Mouse (Mus musculus): ENCODE data around the gene Rpp30. TPM values are rescaled to one million over a fixed set of nuclear protein-coding genes. Genes with fewer than 3 reads are reported as not detected.

Rpp30 gene
- total RNA-seq (2021) = 10 to 100 TPM; 13.7 to 13.9 TPM
- long read RNA-seq, experiment 1, transcript Rpp30-201 (11 exons, 1,145 nt) = major isoform, 6 of 9 reads
- long read RNA-seq, experiment 1, partial matches to known transcripts = 0 of 9 reads
- long read RNA-seq, experiment 1, other reads (novel, unspliced or antisense) = 3 of 9 reads
- long read RNA-seq, experiment 2, transcript Rpp30-201 (11 exons, 1,145 nt) = major isoform, 29 of 34 reads
- long read RNA-seq, experiment 2, partial matches to known transcripts = 2 of 34 reads
- long read RNA-seq, experiment 2, other reads (novel, unspliced or antisense) = 3 of 34 reads

DNA sequence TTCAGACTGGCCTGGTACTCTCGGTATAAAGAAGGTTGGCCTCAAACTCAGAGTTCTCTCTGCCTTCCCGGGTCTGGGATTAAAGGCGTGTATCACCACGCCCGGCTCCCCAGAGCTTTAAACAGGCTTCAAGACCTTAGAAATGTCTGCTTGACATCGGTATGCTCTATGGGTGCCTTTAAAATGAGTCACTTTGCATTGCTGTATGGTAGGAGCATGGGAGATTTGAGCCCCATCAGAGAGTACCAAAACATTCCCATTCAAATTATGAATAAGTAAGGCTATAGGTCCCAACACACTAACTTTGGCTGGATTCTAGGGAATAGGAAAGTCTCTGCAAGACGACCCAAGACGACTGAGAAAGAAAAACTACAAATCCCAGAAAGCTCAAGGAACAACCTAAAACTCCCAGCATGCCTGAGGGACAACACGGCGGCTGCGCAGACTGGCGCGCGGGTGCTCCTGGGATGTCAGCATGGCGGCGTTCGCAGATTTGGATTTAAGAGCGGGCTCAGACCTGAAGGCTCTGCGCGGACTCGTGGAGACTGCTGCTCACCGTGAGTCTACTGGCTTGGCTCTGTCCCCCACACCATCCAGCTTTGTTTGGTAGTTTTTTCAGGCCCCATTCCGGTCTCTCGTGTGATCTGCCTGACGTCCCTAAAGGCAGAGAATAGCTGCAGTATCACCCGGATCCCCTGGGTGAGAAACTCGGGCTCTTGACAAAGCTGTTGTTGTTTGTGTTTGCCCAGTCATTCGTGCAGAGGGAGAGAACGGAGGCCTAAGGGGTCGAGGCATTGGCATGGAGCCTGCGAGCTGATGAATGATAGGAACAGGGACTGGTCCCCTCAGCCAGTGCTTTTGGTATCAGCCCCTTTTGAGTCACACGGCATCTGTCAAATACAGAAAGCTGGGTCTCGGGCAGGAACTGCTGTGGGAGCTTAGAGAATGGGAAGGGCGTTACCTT lies at the start of gene Rpp30:
Rpp30 (plus strand) TSS at position 455 of the 964 bp plus-strand sequence.
- DNase-seq (ENCODE audit: low spot score in 2 of 2) = peak; percentile 72 to 77

GRCm38 (mm10) chr19:36046046-36046445 lies 37.5 kb upstream of the Rpp30 start:
- no peak for DNase-seq (ENCODE audit: low spot score in 2 of 2)

DNA sequence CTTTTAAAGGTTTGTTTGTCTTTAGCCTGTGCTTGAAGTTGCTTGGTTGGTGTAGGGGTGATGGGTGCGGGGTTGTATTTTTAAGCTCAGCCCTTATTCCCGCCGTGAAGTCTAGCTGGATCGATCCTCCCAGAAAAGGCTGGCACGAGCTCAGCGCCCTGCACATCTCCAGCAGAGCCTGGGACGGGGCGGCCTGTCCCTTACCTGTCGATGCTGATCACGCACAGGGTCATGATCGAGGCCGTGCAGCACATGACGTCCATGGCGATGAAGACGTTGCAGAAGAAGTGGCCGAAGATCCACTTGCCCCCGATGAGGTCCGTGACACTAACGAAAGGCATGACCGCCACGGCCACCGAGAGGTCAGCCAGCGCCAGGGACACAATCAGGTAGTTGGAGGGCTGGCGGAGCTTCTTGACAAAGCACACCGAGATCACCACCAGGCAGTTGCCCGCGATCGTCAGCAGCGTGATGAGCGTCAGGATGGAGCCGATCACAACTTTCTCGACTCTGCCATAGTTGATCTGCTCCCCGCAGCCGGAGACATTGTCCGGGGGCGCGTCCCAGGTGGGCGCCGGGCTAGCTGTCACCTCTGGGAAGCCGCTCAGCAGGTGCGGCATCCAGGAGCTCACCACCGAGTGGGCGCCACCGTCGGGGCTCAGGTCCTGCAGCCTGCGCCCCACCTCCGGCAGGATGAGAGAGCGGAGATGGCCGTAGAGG lies 26.9 kb upstream of the Rpp30 start:
- DNase-seq (ENCODE audit: low spot score in 2 of 2) = peak in 1 of 2 experiments; percentile 17

DNA sequence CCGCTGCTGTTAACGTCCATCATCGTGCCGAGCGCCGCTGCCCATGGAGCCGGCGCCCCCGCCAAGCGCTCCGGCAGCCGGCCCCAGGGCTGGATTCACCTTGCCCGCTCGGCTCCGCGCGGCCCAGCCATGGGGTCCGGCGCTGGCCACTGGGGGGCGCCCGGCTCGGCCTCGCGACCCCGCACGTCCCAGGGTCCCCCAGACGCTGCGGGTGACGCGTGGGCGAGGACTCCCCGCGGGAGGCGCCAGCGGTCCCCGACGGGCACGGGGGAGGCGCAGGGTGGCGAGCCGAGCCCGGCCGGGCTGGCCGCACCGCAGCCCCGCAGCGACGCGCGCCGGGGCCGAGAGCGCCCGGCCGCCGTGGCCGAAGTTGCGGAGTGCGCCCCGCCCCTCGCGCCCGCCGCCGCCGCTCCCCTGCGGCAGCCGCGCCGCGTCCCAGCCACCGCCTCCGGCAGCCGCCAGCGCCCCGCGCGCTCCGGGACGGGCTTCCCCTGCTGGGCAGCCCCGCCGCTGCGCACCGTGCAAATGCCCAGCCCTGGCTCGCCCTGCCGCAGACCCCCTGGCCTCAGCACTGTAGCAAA lies 26.2 kb upstream of the Rpp30 start, which contains the start of gene Htr7:
Htr7 (minus strand) TSS at position 277 of the 581 bp plus-strand sequence.
- DNase-seq (ENCODE audit: low spot score in 2 of 2) = peak; percentile 11 to 35

- no peak for DNase-seq (ENCODE audit: low spot score in 2 of 2)
Measured at GRCm38 (mm10) chr19:36062801-36063529, 20.6 kb upstream of the Rpp30 start.

DNA sequence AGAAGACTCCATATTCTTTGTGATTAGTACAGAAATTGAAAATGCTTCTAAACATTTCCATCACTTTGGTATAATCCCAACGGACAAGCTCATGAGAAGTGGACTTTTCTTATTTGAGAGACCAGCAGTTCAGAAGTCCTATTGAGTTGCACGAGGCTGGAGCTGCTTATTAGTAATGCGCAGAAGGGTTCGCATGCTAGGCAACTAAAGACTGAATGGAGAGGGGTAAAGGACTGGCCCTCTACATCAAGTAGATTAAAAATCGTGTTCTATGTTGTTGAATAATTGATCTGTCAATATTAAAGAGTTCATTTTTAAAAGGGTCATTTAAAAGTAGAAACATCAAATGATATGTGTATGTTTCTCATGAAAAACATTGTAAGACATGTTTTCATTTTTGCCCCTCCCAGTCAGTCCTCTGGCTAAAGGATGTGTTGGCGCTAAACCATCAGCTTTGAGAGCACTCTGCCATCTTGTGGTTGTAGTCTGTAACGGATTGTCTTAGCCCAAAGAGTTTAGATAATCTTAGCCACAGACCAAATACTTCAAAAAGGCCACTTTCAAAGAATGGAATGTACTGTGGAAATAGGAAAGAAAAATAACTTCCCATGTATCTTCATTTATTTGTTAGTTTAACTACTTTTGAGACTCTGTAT lies 782 bp upstream of the Rpp30 start:
- DNase-seq (ENCODE audit: low spot score in 2 of 2) = no peak

DNA sequence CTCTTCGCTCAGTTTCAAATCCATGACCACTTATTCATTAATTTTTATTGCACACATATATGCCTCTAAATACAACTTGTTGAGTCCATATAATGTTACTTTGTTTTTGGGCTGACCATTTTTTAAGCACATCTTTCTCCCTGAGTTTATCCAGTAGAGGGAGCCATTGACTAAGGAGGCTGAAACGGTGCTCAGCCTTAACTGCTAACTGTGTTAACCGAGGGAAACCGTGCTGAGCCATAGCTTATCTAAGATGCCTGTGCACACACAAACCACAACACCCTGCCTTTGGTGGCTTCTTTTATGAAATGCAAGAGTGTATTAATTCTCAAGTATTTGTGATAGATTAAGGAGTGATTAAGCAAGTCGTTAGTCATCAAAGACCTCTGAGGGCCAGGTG lies 7.3 kb downstream of the Rpp30 start:
- DNase-seq (ENCODE audit: low spot score in 2 of 2) = no peak

GRCm38 (mm10) chr19:36097194-36097593 lies 13.7 kb downstream of the Rpp30 start:
- DNase-seq (ENCODE audit: low spot score in 2 of 2) = no peak

DNA sequence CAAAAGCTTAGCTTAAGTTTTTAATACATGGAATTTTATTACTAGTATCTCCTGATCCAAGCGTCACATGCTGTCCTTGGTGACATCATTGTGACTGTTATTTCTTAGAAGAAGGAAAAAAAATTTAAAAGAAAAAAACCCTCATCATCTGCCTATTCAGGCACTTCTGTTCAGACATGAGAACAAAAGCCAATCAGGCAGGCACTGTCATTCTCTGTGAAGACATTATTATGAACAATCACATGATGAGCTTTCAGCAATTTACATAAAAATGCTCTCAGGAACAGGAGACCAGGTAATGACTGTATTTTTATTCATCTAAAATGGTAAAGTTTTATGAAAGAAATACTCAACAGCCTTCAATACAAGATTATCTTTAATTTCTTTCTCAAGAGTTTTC lies 14.7 kb downstream of the Rpp30 start:
- DNase-seq (ENCODE audit: low spot score in 2 of 2) = no peak

GRCm38 (mm10) chr19:36098916-36099315 lies 15.4 kb downstream of the Rpp30 start:
- no peak for DNase-seq (ENCODE audit: low spot score in 2 of 2)

- no peak for DNase-seq (ENCODE audit: low spot score in 2 of 2)
Measured at GRCm38 (mm10) chr19:36103909-36104308, 20.4 kb downstream of the Rpp30 start.

DNA sequence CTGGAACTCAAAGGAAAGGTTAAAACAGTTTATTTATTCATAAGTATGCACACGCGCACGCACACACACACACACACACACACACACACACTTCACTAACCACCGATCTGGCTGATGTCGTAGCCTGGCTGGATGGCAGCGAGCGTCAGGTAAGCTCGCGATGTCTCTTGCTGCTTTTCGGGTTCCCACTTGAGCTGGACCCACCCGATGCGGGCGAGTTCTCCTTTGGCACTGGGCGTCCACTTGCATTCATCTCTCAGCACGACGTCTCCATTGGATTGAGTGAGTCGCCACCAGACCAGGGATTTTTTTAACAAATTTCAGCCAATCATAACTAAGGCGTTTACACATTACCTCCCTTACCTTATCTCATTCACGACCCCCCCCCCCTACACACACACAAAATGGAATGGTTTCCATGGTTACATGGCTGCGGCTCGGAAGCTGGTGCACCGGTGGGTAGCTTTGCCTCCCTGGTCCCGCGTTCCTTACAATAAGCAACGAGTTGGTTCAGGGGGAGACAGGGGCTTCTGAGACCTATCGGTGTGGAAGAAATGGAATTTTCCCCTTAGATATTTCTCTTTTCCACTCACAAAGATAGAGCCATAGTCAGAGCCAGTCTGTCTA lies 25.9 kb downstream of the Rpp30 start:
- DNase-seq (ENCODE audit: low spot score in 2 of 2) = no peak

GRCm38 (mm10) chr19:36110465-36110864 lies 26.9 kb downstream of the Rpp30 start:
- DNase-seq (ENCODE audit: low spot score in 2 of 2) = no peak

DNA sequence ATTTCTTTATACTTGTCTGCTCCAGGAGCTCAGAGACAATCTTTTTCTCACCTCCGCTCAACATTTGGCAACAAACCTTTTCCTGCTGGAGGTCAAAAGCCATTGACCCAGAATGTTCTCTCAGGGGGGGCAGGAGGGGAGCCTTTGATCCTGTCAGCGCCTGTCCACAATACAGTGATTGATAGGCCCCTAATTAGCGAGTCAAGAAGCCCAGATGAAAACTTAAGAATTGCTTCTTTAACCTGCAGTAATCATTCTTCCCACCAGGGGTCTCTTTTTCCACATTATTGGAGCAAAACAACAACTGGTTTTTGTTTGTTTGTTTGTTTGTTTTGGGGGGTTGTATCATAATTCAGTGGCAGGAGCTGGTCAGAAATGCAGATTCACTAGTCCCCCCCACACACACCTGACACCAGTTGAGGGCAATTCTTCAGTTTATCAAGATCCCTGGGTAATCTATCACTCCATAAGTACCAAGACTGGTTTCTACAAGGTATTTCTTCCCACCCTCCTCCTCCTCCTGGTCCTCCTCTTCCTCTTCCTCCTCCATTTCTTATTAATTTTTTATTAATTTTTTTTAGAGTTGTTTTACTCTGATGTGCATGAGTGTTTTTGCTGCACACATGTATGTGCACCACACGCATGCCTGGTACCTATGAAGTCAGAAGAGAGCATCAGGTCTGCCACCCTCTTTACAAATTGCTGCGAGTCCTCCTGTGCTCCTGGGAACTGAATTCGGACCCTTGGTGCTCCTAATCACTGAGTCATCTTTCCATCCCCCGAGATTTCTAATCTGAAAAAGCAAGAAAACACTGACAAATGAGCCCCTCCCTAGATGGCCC lies 27.8 kb downstream of the Rpp30 start:
- no peak for DNase-seq (ENCODE audit: low spot score in 2 of 2)

DNA sequence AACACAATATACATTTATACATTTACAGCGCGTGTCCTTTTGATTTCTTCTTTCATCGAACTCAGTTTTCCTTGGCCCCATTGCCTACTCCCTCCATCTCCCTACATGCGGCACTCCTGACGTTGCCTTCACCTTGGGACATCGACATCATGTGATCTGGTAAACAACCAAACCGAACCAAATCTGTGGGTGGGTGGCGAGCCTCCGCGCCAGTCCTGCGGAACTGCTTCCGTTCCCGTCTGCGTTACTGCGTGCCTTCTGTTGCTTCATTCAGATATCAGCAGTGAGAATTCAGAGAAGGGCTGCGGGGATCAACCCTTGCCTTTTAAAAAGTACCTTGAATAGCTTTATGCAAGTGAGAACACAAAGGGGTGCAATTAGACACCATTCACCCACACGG lies 28.5 kb downstream of the Rpp30 start:
- DNase-seq (ENCODE audit: low spot score in 2 of 2) = no peak

- DNase-seq (ENCODE audit: low spot score in 2 of 2) = no peak
Measured at GRCm38 (mm10) chr19:36116185-36116584, 32.7 kb downstream of the Rpp30 start.

GRCm38 (mm10) chr19:36119219-36119618 lies 35.7 kb downstream of the Rpp30 start:
- no peak for DNase-seq (ENCODE audit: low spot score in 2 of 2)

- DNase-seq (ENCODE audit: low spot score in 2 of 2) = no peak
Measured at GRCm38 (mm10) chr19:36119783-36120471, 36.4 kb downstream of the Rpp30 start, which contains the start of gene Ankrd1. Gene Ankrd1, minus strand, starts transcription at chr19:36120099.

Data from adrenal gland, adult 18-20 months (tissue).